Mouse (Mus musculus): ENCODE data around the gene Bri3bp.

DNA sequence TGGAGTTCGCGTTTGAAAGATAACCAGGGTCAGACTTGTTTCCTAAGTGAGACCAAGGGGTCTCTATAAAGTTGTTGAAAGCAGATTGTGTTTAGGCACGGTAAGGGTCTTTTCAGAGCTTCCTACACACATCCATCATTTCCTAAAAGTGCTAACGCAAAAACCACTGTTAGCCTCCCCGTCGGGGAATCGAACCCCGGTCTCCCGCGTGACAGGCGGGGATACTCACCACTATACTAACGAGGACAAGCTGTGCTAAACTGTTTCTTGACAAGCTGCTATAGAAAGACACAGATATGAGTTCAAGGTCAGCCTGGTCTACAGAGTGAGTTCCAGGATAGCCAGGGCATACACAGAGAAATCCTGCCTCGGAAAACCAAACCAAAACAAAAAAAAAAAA, 32.5 kb upstream of the Bri3bp start:
- TF ChIP-seq CTCF (conservative IDR thresholded peaks at IDR 0.05; ENCODE audit: low read length) (no peak), POU5F1 (IDR thresholded peaks at IDR 0.05; ENCODE audit: borderline replicate concordance, low read length) (no peak)
